Mouse (Mus musculus): ENCODE measurements around the gene 1700019N19Rik.

Gene 1700019N19Rik

DNA sequence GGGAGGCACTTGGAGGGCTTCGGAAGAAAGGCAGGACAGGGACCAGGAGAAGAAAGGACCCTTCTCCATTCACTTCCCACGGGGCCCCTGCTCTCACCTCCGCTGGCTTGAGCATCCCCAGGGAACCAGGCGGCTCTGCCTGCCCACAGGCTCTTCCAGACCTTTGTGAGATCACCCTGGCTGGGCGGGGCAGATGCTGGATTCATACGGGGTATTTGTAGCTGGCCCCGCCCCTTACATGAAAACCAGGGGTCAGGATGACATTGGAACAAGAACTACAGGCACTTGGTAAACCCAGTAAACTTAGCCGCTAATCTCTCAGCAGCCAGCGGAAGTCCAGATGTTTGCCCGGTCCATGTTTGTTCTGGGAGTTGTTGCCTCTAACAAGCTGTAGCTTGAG, at the start of gene 1700019N19Rik:
1700019N19Rik (minus strand) TSS at position 178 of the 400 bp plus-strand sequence.
- peak; percentile 13 for DNase-seq (ENCODE audit: extremely low spot score)

DNA sequence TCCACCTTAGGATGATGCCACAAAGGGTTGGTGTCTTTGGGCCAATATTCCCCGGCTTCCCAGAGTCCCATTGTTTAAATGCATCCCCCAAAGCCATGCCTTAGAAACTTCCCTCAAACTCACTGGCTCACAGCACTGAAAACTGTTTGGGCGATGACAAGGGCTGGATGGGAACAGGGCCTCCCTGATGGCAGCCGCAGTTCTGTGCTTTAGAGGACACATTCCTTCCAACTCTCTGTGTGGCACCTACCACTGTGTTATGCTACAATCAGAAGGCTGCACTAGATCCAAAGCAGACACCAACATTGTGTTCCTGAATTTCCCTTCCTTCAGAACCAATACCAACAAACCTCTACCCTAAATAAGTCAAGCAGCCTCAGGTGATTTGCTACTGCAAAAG, 49.3 kb upstream of the 1700019N19Rik start:
- no peak for DNase-seq (ENCODE audit: extremely low spot score)

DNA sequence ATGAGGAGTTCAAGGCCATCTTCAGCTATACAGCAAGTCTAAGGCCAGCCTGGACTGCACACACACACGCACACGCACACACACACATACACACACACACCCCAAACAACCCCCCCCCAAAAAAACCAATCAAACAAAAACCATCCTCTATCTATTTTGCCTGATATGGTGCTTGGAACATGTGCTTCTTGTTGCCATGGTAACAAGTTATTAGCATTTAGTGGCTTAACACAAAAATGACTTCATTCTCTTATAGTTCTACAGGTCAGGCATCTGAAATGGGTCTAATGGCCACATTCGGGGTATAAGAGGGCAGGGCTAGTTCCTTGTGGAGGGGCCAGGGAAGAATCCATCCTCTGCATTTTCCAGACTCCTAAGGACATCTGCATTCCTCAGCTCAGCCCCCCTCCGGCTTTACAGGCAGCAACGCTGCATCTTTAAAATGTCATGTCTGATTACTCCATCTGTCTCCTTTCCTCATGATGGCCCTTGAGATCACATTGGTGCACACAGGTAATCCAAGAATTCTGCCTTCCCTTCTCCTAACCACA, 46.5 kb upstream of the 1700019N19Rik start:
- DNase-seq (ENCODE audit: extremely low spot score): no peak

DNA sequence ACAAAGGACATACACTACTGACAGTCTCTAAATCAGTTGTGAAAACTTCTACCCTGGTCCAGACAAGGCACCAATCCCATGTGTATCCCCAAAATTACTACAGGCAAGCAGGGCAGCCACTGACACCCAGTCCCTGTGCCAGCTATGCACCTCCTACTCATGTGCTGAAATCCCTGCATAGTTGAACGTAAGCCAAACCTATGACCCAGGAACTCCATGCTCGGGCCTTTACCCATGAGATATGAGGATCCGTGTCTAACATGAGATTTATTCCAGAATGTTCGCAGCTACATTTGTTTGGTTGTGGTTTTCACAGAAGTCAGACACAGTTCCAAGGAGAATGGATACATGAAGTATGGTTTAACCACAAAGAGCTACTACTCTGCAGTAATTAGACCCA, 45.5 kb upstream of the 1700019N19Rik start:
- no peak for DNase-seq (ENCODE audit: extremely low spot score)

DNA sequence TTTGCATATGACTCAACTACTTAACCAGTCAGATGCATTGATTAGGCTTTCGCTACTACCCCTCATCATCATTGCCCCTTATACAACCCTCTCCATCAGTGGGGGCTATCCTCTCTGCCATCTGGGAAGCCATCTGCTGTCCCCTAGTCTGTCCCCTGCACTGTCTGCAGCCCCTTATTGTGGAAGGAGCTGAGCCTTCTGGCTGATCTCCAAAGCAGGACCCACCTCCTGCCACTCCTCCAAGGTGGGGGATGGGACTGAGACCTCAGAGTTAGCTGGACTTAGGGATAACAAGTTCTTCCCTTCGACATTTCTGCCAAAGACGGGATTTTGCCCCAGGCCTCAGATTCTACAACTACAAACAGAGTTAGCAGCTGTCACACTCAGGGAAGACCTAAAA, 45.1 kb upstream of the 1700019N19Rik start:
- DNase-seq (ENCODE audit: extremely low spot score): no peak

DNA sequence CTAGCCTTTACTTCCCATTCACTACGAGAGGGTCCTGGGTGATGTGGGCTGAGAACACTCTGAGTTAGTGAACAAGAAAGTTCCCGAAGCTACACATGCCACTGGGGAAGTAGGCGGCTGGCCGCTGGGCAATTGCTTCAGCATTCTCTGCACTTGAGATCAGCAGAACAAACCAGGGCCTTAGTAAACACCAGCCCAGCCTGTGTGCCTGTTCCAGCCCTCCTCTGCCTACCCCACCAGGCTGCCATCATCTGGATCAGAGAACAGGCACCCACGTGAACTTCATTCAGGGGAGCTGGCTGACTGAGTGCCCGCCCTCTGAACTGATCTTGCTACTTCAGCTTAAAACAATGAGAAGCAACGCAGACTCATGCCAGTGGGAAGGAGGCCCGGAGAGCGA, 44.4 kb upstream of the 1700019N19Rik start:
- DNase-seq (ENCODE audit: extremely low spot score): no peak

DNA sequence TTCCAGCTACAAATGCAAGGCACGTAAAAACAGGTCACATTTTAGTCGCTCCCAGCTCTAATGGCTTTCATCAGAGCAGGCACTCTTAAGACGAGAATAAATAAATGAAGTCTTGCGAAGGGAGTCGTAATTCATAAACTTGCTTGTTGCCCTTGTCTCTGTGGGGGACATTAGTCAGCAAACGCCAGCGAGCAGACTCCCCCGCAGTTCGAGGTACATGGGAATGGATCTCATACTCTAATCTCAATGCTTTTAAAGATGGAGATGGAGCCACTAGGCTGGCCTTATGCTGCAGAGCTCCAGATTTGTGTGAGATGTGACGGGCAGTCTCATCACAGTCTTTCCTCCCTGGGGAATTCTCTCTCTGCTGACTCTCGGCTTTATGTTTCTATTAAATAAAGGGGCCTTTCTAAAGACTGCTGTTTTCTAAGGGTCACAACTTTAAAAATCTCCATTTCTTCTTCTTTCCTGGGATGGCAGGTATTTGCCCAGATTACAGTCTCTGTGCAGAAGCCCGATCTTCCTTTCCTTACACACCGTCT, 39.4 kb upstream of the 1700019N19Rik start:
- DNase-seq (ENCODE audit: extremely low spot score): no peak

DNA sequence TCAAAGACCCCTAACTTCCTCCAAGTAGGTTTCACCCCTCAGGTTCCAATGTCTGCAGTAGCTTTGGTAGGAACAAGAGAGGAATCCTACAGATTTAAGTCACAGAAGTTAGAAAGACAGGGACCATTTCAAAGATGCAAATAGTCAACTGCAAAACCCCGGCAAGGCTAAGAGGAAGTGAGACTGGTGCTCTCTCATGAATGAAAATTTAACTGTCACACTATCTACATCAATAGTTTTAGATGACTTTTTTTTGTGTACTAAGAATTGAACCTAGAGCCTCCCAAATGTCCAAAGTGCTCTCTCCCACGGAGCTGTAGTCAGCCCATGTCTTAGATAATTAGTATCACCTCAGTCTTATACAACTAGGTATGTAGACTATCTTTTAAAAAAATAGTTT, 38.7 kb upstream of the 1700019N19Rik start:
- DNase-seq (ENCODE audit: extremely low spot score): no peak

GRCm38 (mm10) chr19:58831280-58831922, 37.1 kb upstream of the 1700019N19Rik start:
- DNase-seq (ENCODE audit: extremely low spot score): no peak

DNA sequence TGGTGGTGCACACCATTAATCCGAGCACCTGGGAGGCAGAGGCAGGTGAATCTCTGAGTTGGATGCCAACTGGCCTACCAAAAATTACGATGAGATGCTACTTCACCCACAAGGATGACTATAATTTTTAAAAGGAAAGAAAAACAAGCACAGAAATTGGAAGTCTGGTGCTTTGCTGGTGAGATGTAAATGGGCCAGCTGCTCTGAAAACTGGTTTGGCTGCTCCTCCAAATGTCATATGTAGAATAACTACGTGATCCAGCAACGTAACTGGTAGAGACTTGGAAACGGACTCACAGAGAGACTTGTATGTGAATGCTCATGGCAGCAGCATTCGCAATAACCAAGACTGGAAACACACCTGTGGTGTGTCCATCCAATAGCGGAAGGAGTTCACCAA, 35.9 kb upstream of the 1700019N19Rik start:
- DNase-seq (ENCODE audit: extremely low spot score): no peak

GRCm38 (mm10) chr19:58829575-58829974, 35.3 kb upstream of the 1700019N19Rik start:
- no peak for DNase-seq (ENCODE audit: extremely low spot score)

- DNase-seq (ENCODE audit: extremely low spot score): no peak
Measured at GRCm38 (mm10) chr19:58827656-58828055, 33.4 kb upstream of the 1700019N19Rik start.

DNA sequence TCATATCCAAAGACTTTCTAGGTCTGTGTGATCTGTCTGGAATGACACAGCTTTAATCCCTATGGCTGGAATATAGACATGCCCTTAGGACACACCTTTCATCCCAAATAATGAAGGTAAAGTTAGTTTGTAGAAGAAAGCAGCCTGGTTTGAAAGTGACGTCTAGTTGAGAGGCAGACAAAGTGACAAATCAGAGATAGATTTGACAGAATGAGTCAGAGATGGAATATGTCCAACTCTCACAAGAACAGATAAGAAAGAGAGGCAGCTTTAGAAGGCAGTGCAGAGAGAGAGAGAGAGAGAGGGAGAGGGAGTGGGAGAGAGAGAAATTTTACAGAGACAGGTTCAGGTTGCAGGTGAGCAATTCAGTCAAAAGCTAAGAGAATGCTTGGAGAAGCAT, 30.1 kb upstream of the 1700019N19Rik start:
- DNase-seq (ENCODE audit: extremely low spot score): no peak

DNA sequence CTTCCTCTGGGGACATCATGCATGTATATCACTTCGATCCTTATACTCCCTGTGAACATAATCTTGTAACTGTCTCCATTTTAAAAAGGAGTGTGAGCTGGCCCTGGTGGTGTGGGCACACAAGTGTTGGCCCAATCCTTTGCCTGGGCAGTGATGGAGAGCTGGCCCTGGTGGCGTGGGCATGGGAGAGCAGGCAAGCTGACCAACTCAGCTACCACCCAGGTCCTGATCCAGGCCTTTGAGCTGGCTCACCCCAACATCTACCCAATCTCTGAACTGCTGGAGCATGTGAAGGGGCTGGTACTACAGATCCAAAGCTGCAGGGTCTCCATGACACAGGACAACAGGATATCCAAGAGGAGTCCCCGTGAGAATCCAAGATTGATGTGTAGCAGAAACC, 29.0 kb upstream of the 1700019N19Rik start:
- DNase-seq (ENCODE audit: extremely low spot score): no peak

- no peak for DNase-seq (ENCODE audit: extremely low spot score)
Measured at GRCm38 (mm10) chr19:58822454-58823200, 28.4 kb upstream of the 1700019N19Rik start.

GRCm38 (mm10) chr19:58818571-58819415, 24.5 kb upstream of the 1700019N19Rik start:
- DNase-seq (ENCODE audit: extremely low spot score): no peak

DNA sequence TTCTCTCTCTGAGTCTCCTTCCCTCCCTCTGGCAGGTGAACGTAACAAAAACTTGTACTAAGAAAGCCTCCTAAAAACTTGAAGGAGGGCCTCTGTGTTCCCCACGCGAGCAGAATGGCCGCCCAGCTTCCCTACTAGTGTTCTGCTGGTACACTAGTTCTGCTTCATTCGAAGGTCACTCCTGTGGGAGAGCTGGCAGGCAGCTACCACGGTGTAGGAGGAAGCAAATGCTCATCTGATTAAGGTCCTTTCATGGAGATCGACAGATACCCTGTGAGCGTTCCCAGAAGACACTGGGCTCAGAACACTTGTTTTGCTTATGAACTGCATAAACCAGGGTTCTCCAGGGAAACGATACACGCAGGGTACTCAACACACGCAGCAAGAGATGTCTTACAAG, 23.1 kb upstream of the 1700019N19Rik start:
- no peak for DNase-seq (ENCODE audit: extremely low spot score)

- DNase-seq (ENCODE audit: extremely low spot score): no peak
Measured at GRCm38 (mm10) chr19:58816453-58817041, 22.3 kb upstream of the 1700019N19Rik start.

- no peak for DNase-seq (ENCODE audit: extremely low spot score)
Measured at GRCm38 (mm10) chr19:58815179-58815922, 21.1 kb upstream of the 1700019N19Rik start.

- DNase-seq (ENCODE audit: extremely low spot score): no peak
Measured at GRCm38 (mm10) chr19:58810536-58810935, 16.3 kb upstream of the 1700019N19Rik start.

DNA sequence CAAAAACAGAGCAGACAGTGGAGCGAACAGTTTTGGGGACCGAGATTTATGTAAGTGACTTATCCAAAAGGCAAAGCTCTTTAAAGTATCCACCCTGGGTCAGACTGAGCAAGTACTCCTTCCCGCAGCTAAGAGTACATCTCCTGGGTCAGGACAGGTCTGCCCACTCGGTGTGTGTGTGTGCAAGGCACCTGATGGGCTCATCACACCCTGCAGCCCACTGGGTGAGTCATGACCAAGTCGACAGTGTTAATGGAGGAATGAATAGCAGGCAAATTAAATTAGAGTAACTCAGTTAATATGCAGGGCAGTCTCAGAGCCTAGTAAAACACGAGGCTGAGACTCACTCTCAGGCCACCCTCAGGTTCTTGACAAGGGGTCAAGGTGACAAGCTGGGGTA, 14.6 kb upstream of the 1700019N19Rik start:
- no peak for DNase-seq (ENCODE audit: extremely low spot score)

Data from embryo, embryonic 9.5 days (tissue).